Mouse (Mus musculus) heart, embryonic 13.5 days (tissue): Measurements from ENCODE around the gene Sestd1. TPM values are rescaled to one million over a fixed set of nuclear protein-coding genes. Genes with fewer than 3 reads are reported as not detected.
A peak's percentile ranks its signal among the peaks of the same experiment; 100 is the strongest.

Source experiments
- ATAC-seq: fragments of 200-750 bp; cut with Nextera tagmentation; 2 replicates; pipeline ENCODE4 v1.8.0; 2017; ENCODE audit warnings: moderate TSS enrichment; ENCODE audit not compliant: insufficient number of reproducible peaks, low FRiP score, low TSS enrichment; ENCODE audit errors: extremely low read depth
- H3K27ac ChIP-seq: fragments of 300-500 bp; sonication (generic); replicated peaks from 2 replicates; pipeline ENCODE4 v1.5.1; 2015; ENCODE audit warnings: moderate library complexity, mild to moderate bottlenecking, inconsistent platforms
- H3K27me3 ChIP-seq: fragments of 300-500 bp; sonication (generic); replicated peaks from 2 replicates; pipeline ENCODE4 v1.6.1; 2015; ENCODE audit warnings: mild to moderate bottlenecking, inconsistent platforms
- H3K36me3 ChIP-seq: fragments of 300-500 bp; sonication (generic); 2 replicates; pipeline ENCODE4 v1.6.1; 2015; ENCODE audit warnings: mild to moderate bottlenecking, inconsistent platforms
- H3K4me1 ChIP-seq: fragments of 300-500 bp; sonication (generic); 2 replicates; pipeline ENCODE4 v1.6.1; 2015; ENCODE audit warnings: inconsistent platforms
- H3K4me2 ChIP-seq: fragments of 300-500 bp; sonication (generic); 2 replicates; pipeline ENCODE4 v1.6.1; 2015; ENCODE audit warnings: inconsistent platforms, mild to moderate bottlenecking, moderate library complexity
- H3K4me3 ChIP-seq: fragments of 300-500 bp; sonication (generic); 2 replicates; pipeline ENCODE4 v1.5.1; 2015; ENCODE audit warnings: moderate library complexity, mild to moderate bottlenecking, inconsistent platforms
- H3K9ac ChIP-seq: fragments of 300-500 bp; sonication (generic); 2 replicates; pipeline ENCODE4 v1.6.1; 2015; ENCODE audit warnings: inconsistent platforms, mild to moderate bottlenecking, moderate library complexity
- H3K9me3 ChIP-seq: fragments of 300-500 bp; sonication (generic); 2 replicates; pipeline ENCODE4 v1.6.1; 2016; ENCODE audit warnings: inconsistent platforms
- WGBS: fragments of 180-500 bp; shearing (Covaris S2); methylation state at CpG from one replicate; pipeline ENCODE4 v1.1.7; 2015; ENCODE audit warnings: mixed read lengths; 5-methylcytosine and 5-hydroxymethylcytosine counted together
- polyA plus RNA-seq: library from polyadenylated mRNA; unstranded; fragments of >200 nt; fragmentation: Nextera tagmentation; extraction: Ambion mirVana; gene quantifications from 2 replicates; pipeline ENCODE4 v1.2.1, GENCODE M21; 2015

Gene Sestd1
- polyA plus RNA-seq, 1 experiment from 2014 or later, result 8.1 TPM

DNA sequence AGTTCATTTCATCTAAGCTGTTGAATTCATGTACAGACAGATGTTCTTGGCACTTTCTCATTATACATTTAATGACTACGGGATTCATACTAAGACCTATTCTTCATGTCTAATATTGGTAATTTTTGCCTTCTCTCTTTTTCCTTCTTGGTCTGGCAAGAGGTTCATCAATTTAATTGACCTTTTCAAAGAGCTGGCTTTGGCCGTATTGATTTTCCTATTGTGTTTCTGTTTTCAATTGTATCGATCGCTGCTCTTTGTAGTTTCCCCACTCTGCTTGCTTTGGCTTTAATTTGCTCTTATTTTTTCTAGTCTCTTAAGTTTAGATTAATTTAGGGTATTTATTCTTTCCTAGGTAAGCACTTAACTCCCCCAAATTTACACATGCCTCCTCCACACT, 122.8 kb downstream of the Sestd1 start:
- peaks cover 20% of the 10 kb centered on the region for H3K4me1 ChIP-seq
- H3K36me3 ChIP-seq, result peaks cover 63% of the 10 kb centered on the region
- H3K4me3 ChIP-seq, result no peak overlapping the region
- no peaks in the 10 kb centered on the region for H3K27me3 ChIP-seq
- whole genome bisulfite sequencing, result 95% methylated on average over 4 of the region's 4 CpGs
- no peak overlapping the region for H3K27ac ChIP-seq
- H3K4me2 ChIP-seq, result no peak overlapping the region
- no peak for ATAC-seq
- H3K9ac ChIP-seq, result no peak overlapping the region
- 0 out of 2 replicates have a peak, but pooled peaks cover 6% of the 10 kb centered on the region for H3K9me3 ChIP-seq

GRCm38 (mm10) chr2:77154080-77154479, 126.3 kb downstream of the Sestd1 start:
- no peak overlapping the region for H3K4me2 ChIP-seq
- no peak overlapping the region for H3K27ac ChIP-seq
- no peak for ATAC-seq
- H3K4me1 ChIP-seq, result peaks cover 42% of the 10 kb centered on the region
- no peaks in the 10 kb centered on the region for H3K27me3 ChIP-seq
- H3K36me3 ChIP-seq, result peaks cover 31% of the 10 kb centered on the region
- 0 out of 2 replicates have a peak, but pooled peaks cover 6% of the 10 kb centered on the region for H3K9me3 ChIP-seq
- WGBS, result 16% methylated on average over 4 of the region's 4 CpGs
- H3K9ac ChIP-seq, result no peak overlapping the region
- no peak overlapping the region for H3K4me3 ChIP-seq

DNA sequence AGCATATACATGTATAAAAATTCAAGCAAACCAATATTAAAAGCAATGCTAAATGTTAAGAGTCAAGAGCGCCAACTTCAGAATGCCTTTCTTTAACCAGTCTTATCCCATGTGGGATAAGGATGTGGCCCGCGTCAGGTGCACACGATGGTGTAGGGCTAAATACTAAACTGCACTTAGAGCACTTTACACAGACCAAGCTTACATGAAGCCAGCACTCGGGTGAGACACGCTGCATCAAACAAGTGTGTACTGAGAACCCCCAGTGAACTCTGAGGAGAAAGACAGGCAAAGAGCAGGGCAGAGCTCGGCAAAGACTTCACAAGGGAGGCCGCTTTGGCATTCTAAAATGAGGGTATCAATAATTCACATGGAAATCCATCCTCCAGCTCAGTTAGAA, 129.1 kb downstream of the Sestd1 start:
- H3K27me3 ChIP-seq, result no peaks in the 10 kb centered on the region
- no peak overlapping the region for H3K9ac ChIP-seq
- H3K27ac ChIP-seq, result no peak overlapping the region
- no peak overlapping the region for H3K4me2 ChIP-seq
- H3K9me3 ChIP-seq, result no peaks in the 10 kb centered on the region
- H3K36me3 ChIP-seq, result peaks cover 15% of the 10 kb centered on the region
- 89% methylated on average over 8 of the region's 8 CpGs for WGBS
- no peak for ATAC-seq
- H3K4me3 ChIP-seq, result no peak overlapping the region
- H3K4me1 ChIP-seq, result peaks cover 68% of the 10 kb centered on the region

DNA sequence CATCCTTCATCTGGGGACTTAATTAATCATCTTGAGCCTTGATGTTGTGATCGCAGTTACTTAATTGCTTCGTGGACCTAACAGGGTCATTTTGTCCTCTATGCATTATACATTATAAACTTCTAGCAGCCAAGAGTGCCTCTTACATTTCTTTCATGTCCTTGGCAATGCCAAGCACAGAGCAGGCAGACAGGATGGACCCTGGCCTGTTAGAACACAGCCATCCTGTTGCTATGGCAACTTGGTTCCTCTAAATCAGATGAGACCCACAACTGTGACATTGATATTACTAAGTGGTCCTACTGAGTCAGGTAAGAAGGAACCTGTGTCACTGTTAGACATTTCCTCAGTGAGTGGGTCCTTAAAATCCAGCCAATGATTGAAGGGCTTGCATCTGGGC, 130.8 kb downstream of the Sestd1 start:
- Histone ChIP-seq H3K27ac (no peak overlapping the region), H3K27me3 (no peaks in the 10 kb centered on the region), H3K9ac (no peak overlapping the region), H3K4me1 (peaks cover 76% of the 10 kb centered on the region), H3K4me3 (no peak overlapping the region), H3K4me2 (no peak overlapping the region), H3K36me3 (peaks cover 13% of the 10 kb centered on the region), H3K9me3 (no peaks in the 10 kb centered on the region)
- no peak for ATAC-seq
- 73% methylated on average over 2 of the region's 2 CpGs for WGBS

DNA sequence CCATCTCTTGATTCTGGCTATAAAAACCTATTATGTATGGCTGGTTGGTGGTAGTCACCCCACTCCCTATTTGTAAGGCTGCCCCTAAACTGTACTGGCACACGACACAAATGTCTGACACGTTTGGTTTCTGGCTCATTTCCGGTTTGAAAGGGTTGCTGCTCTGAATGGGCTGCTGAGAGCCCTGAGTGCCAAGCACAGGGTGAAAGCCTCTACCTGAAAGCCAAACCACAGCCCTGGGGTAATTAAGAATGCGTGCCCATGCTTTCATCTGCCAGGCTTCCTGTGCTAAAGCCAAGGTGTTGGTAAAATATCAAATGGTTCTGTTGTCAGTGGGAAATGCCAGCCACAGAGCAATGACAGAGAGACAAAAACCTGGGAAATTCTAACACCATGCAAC, 132.2 kb downstream of the Sestd1 start:
- 42% methylated on average over 4 of the region's 4 CpGs for WGBS
- Histone ChIP-seq H3K27ac (0 out of 2 replicates have a peak overlapping the region, but pooled peaks have one; percentile 8), H3K36me3 (peaks cover 8% of the 10 kb centered on the region; the same call in 1 of the 2 replicates), H3K9ac (0 out of 2 replicates have a peak overlapping the region, but pooled peaks have one; percentile 28), H3K9me3 (no peaks in the 10 kb centered on the region), H3K4me1 (peaks cover 80% of the 10 kb centered on the region), H3K27me3 (no peaks in the 10 kb centered on the region), H3K4me3 (no peak overlapping the region), H3K4me2 (no peak overlapping the region)
- ATAC-seq, result no peak

DNA sequence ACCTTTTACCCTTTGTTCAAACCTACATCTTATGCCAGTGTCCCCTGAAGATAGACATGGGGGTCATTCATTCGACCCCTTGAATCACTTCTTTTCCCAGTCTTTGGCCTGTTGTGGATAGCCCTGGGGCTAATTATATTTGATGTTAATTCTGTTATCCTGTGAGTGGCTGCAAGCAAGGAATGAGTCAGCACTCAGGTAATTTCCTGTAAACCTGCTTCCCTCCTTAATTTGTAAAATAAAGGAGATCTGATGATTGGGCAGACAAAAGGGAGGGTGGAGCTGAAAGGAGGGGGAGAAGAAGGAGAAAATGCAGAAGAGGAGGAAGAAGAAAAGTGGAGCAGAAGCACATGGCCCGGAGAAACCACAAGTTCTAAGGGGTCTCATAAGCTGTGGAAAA, 133.4 kb downstream of the Sestd1 start:
- H3K36me3 ChIP-seq, result peaks cover 1% of the 10 kb centered on the region
- no peak for ATAC-seq
- no peak overlapping the region for H3K27ac ChIP-seq
- WGBS, result 72% methylated on average over 2 of the region's 2 CpGs
- no peak overlapping the region for H3K4me2 ChIP-seq
- H3K9ac ChIP-seq, result no peak overlapping the region
- H3K4me1 ChIP-seq, result peaks cover 73% of the 10 kb centered on the region
- H3K9me3 ChIP-seq, result no peaks in the 10 kb centered on the region
- H3K27me3 ChIP-seq, result no peaks in the 10 kb centered on the region
- H3K4me3 ChIP-seq, result no peak overlapping the region

GRCm38 (mm10) chr2:77146291-77146690, 134.1 kb downstream of the Sestd1 start:
- WGBS, result 53% methylated on average over 3 of the region's 3 CpGs
- no peak overlapping the region for H3K27ac ChIP-seq
- ATAC-seq, result no peak

DNA sequence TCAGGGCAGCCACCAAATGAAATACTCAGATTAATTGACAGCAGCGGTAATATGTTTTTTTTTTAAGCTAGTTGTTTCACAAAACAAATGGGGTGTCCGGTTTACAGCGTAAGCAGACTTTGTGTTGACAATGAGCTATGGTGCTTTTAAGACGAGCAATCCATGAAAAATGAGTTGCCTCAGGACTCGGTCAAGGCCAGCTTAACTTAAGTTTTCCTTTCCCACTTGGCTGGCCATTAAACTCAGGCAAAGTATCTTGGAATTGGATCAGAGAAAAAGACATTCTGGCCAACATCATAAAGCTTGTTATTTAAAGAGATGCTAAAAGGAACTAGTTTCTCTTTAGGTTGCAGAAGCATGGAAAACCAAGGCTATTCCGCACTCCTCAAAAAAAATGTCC, 136.9 kb downstream of the Sestd1 start:
- Histone ChIP-seq H3K27ac (no peak overlapping the region), H3K9ac (no peak overlapping the region), H3K4me2 (no peak overlapping the region), H3K4me3 (no peak overlapping the region), H3K27me3 (no peaks in the 10 kb centered on the region), H3K4me1 (peaks cover 60% of the 10 kb centered on the region), H3K9me3 (no peaks in the 10 kb centered on the region), H3K36me3 (peaks cover 13% of the 10 kb centered on the region; the same call in 1 of the 2 replicates)
- 80% methylated on average over 6 of the region's 6 CpGs for WGBS
- ATAC-seq, result no peak

More at GRCm38 (mm10) chr2:77146291-77146690, 134.1 kb downstream of the Sestd1 start:
- H3K9me3 ChIP-seq, result no peaks in the 10 kb centered on the region
- no peak overlapping the region for H3K4me2 ChIP-seq
- no peak overlapping the region for H3K4me3 ChIP-seq
- H3K27me3 ChIP-seq, result no peaks in the 10 kb centered on the region
- peaks cover 4% of the 10 kb centered on the region for H3K36me3 ChIP-seq
- no peak overlapping the region for H3K9ac ChIP-seq
- peaks cover 69% of the 10 kb centered on the region for H3K4me1 ChIP-seq

DNA sequence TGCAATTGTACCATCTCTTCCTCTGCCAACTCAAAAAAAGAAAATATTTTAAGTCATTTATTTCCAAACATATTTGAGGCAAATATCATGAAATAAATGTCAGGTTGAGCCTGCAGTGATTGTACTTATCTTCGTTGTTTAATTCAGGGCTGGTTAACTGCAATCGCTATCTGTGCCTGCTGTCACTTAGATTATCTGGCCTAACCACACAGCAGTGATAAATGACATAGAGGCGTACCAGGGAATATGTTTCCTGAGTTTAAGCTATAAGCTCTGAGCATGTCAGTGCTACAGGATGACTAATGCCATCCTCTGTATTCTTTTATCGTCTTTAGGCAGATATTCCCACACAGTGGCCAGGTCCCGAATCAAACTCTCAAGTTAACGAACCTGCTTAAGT, 141.5 kb downstream of the Sestd1 start:
- Histone ChIP-seq H3K9me3 (no peaks in the 10 kb centered on the region), H3K4me3 (no peak overlapping the region), H3K4me1 (peaks cover 43% of the 10 kb centered on the region), H3K27ac (no peak overlapping the region), H3K27me3 (no peaks in the 10 kb centered on the region), H3K36me3 (peaks cover 13% of the 10 kb centered on the region; the same call in 1 of the 2 replicates), H3K4me2 (no peak overlapping the region), H3K9ac (no peak overlapping the region)
- ATAC-seq, result no peak
- 68% methylated on average over 6 of the region's 6 CpGs for WGBS

DNA sequence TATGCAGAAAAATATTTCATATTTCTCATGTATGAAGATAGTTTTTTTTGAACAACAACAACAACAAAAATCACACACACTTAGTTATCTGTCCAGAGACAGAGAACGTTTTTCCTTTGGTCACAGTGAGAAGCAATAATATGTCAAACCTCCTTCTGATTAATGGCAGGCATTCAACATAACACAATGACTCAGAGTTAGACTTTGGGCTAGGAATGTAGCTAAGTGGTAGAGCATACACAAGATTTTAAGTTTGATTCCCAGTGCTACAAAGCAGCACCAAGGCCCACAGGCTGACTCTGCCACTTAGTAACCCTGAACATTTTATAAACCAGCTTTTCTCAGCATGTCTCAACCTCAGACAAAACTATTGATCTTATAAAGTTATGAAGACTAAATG, 145.5 kb downstream of the Sestd1 start:
- Histone ChIP-seq H3K9me3 (no peaks in the 10 kb centered on the region), H3K27me3 (no peaks in the 10 kb centered on the region), H3K4me1 (peaks cover 57% of the 10 kb centered on the region), H3K27ac (no peak overlapping the region), H3K9ac (no peak overlapping the region), H3K36me3 (peaks cover 22% of the 10 kb centered on the region), H3K4me3 (no peak overlapping the region), H3K4me2 (no peak overlapping the region)
- ATAC-seq, result no peak
- WGBS, result 27% methylated on average over 1 of the region's 1 CpGs

DNA sequence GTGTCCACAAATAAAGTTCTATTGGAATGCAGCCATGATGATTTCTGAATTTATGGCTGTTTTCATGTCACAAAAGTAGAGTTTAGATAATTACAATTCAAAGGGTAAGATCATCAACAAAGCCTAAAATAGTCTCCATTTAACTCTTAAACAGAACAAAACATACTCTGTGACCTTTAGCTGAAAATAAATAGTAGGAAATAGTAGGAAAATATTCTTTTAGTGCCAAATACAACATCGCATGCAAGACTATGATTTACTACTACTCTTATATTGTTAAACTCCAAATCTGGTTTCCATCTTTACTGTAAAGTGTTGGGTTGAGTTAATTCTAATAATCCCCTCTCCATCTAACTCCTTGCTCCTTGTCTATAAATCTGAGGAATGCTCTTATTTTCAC, 147.0 kb downstream of the Sestd1 start:
- 94% methylated on average over 1 of the region's 1 CpGs for WGBS
- no peaks in the 10 kb centered on the region for H3K9me3 ChIP-seq
- no peak overlapping the region for H3K9ac ChIP-seq
- H3K4me3 ChIP-seq, result no peak overlapping the region
- H3K4me2 ChIP-seq, result no peak overlapping the region
- peaks cover 24% of the 10 kb centered on the region for H3K36me3 ChIP-seq
- H3K27me3 ChIP-seq, result no peaks in the 10 kb centered on the region
- no peak overlapping the region for H3K27ac ChIP-seq
- ATAC-seq, result no peak
- peaks cover 54% of the 10 kb centered on the region for H3K4me1 ChIP-seq
